Mouse (Mus musculus) heart, adult 9 months (tissue): ENCODE results near the gene Rps11.

Experiments used
- DNase-seq, 2 experiments: peaks; one replicate each; pipeline ENCODE4 v3.0.0; 2022; ENCODE audit warnings: low spot score in 2 of 2

Rps11 gene

GRCm38 (mm10) chr7:45086084-45086483, 38.2 kb downstream of the Rps11 start:
- no peak for DNase-seq

GRCm38 (mm10) chr7:45083300-45083890, 40.8 kb downstream of the Rps11 start:
- no peak for DNase-seq

- DNase-seq: peak; percentile 74 to 87
These were observed 41.6 kb downstream of the Rps11 start for GRCm38 (mm10) chr7:45082401-45083299.

- DNase-seq: no peak
These were observed 43.2 kb downstream of the Rps11 start for GRCm38 (mm10) chr7:45081016-45081415.

- DNase-seq: peak; percentile 85 to 90
These were observed 44.4 kb downstream of the Rps11 start for GRCm38 (mm10) chr7:45079856-45080255.

- DNase-seq: peak; percentile 58 to 71
These were observed 45.7 kb downstream of the Rps11 start for GRCm38 (mm10) chr7:45078513-45078912.

GRCm38 (mm10) chr7:45077829-45078228, 46.4 kb downstream of the Rps11 start:
- no peak for DNase-seq

- no peak for DNase-seq
These were observed 46.9 kb downstream of the Rps11 start for GRCm38 (mm10) chr7:45077322-45077721.

- no peak for DNase-seq
These were observed 47.7 kb downstream of the Rps11 start for GRCm38 (mm10) chr7:45076501-45076900.

- peak in 1 of 2 experiments; percentile 64 for DNase-seq
These were observed 48.8 kb downstream of the Rps11 start for GRCm38 (mm10) chr7:45075405-45075804.

- no peak for DNase-seq
These were observed 50.3 kb downstream of the Rps11 start for GRCm38 (mm10) chr7:45073949-45074348.

GRCm38 (mm10) chr7:45073171-45073707, 51.0 kb downstream of the Rps11 start:
- no peak for DNase-seq
